Mouse (Mus musculus): ENCODE results near the gene Nrxn1. TPM values are rescaled to one million over a fixed set of nuclear protein-coding genes. Genes with fewer than 3 reads are reported as not detected.

Nrxn1 gene
- polyA plus RNA-seq, 1 experiment from 2014 or later: 5.9 TPM

DNA sequence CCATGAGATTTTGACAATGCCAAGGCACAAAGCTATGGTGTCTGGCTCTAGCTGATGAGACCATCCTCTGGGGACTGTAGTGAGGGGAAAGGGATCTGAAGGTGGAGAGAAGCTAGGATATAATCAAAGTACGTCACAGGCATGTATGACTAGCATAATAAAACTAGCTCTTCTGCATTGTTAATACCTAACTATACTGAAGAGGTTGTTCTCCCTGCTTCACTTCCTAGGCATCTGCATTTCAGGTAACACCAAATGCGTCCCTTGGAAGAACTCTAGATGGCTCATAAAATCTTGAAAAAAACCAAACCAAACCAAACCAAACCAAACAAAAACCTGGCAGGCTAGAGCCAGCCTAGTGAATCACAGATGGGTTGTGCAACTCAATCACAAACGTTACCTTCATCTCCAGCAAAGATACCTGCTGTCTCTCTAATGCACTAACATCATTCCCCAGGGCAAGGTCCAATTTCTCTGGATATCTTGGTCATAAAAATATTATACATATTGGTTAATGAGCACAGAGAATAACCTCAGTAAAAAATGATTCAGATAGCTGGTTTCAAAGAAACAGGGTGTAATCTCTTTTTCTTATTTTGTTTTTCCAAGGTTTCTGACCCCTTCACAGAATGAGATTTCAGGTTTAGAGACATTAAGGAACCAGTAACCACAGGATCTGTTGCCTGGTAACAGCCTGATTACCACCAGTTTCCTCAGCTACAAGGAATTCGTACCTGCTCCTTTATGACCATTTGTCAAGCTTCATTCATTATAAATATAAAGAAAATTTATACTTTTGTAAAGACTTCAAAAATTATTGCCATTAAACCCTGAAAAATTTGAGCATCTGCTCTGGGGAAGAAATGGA, 256.5 kb downstream of the Nrxn1 start:
- Histone ChIP-seq H3K9ac (ENCODE audit: low read length) (no peak overlapping the region), H3K4me3 (replicated peaks; ENCODE audit: low read length) (no peak overlapping the region), H3K4me1 (ENCODE audit: control insufficient read depth, insufficient read depth, low read length) (no peaks in the 10 kb centered on the region), H3K36me3 (ENCODE audit: control insufficient read depth, insufficient read depth, low read length) (no peaks in the 10 kb centered on the region), H3K27ac (ENCODE audit: low read length) (no peak overlapping the region), H3K4me2 (ENCODE audit: low read depth, low read length) (no peak overlapping the region), H3K27me3 (ENCODE audit: control insufficient read depth, insufficient read depth, low read length) (no peaks in the 10 kb centered on the region), H3K9me3 (replicated peaks; ENCODE audit: control insufficient read depth, low read length) (no peaks in the 10 kb centered on the region)
- no peak for ATAC-seq (ENCODE audit: insufficient read depth, low FRiP score)
- WGBS: 49% methylated on average over 4 of the region's 4 CpGs

DNA sequence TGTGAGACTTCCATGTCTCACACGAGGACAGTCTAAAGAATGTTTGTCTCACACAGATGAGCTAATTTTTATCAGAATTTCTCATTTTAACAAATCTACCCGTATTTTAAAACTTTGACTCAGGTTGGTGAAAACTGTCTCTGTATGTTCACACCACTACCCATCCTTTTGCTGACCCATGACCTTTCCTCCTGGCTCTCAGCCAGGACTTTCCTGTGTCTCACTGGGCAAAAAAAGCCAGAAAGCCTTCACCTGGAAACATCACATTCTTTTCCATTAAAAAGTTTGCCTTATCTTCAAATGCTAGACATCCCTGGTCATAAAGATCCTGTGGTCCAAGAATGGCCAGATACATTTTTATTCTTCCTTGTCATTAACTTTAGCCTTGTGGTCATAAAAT, 274.5 kb downstream of the Nrxn1 start:
- WGBS: 55% methylated on average over 2 of the region's 2 CpGs

DNA sequence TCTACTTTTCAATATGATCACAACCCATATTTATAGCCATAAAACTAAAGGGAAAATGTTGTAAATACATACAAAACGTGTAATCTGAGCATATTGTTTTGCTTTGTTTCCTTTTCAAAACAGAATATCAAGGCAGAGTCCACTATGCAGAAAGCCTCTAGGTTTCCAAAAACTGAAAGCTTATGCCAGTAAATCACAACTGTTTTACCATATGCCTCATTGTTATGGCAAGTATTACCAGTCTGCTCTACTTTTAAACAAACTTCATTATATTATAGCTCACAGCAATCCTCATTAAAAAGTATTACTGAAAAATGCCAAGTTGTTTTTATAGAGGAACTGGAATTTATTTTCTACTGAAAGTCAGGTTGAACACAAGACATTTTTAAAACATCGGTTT, 275.0 kb downstream of the Nrxn1 start:
- Histone ChIP-seq H3K36me3 (ENCODE audit: control insufficient read depth, insufficient read depth, low read length) (no peaks in the 10 kb centered on the region), H3K4me2 (ENCODE audit: low read depth, low read length) (no peak overlapping the region), H3K27me3 (ENCODE audit: control insufficient read depth, insufficient read depth, low read length) (no peaks in the 10 kb centered on the region), H3K27ac (ENCODE audit: low read length) (no peak overlapping the region), H3K4me1 (ENCODE audit: control insufficient read depth, insufficient read depth, low read length) (no peaks in the 10 kb centered on the region), H3K9me3 (replicated peaks; ENCODE audit: control insufficient read depth, low read length) (no peaks in the 10 kb centered on the region), H3K4me3 (replicated peaks; ENCODE audit: low read length) (no peak overlapping the region), H3K9ac (ENCODE audit: low read length) (no peak overlapping the region)
- WGBS: 64% methylated on average over 2 of the region's 2 CpGs
- ATAC-seq (ENCODE audit: insufficient read depth, low FRiP score): no peak

More for the DNA sequence above, 274.5 kb downstream of the Nrxn1 start:
- Histone ChIP-seq H3K4me2 (ENCODE audit: low read depth, low read length) (no peak overlapping the region), H3K9ac (ENCODE audit: low read length) (no peak overlapping the region), H3K36me3 (ENCODE audit: control insufficient read depth, insufficient read depth, low read length) (no peaks in the 10 kb centered on the region), H3K27ac (ENCODE audit: low read length) (no peak overlapping the region), H3K9me3 (replicated peaks; ENCODE audit: control insufficient read depth, low read length) (no peaks in the 10 kb centered on the region), H3K4me1 (ENCODE audit: control insufficient read depth, insufficient read depth, low read length) (no peaks in the 10 kb centered on the region), H3K27me3 (ENCODE audit: control insufficient read depth, insufficient read depth, low read length) (no peaks in the 10 kb centered on the region), H3K4me3 (replicated peaks; ENCODE audit: low read length) (no peak overlapping the region)
- ATAC-seq (ENCODE audit: insufficient read depth, low FRiP score): no peak

DNA sequence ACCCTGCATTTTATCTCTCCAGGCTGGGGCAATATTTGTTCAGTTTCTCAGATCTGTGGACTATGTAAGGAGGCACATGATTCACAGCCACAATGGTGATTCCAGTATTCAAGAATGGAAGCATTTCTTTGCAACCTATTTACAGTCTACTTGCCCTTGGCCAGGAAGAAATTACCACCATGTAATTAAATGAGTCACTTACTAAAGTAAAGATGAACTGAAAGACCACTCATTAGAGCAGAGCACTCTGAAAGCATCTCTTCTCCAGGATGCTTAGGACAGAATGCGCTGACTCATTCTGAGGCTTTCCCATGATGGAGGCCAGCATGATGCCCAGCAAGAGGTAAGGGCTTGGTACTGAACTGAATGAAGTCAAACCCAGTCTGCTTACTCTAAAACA, 277.6 kb downstream of the Nrxn1 start:
- no peak overlapping the region for H3K4me3 ChIP-seq (replicated peaks; ENCODE audit: low read length)
- H3K27me3 ChIP-seq (ENCODE audit: control insufficient read depth, insufficient read depth, low read length): no peaks in the 10 kb centered on the region
- ATAC-seq (ENCODE audit: insufficient read depth, low FRiP score): no peak
- H3K27ac ChIP-seq (ENCODE audit: low read length): no peak overlapping the region
- no peaks in the 10 kb centered on the region for H3K9me3 ChIP-seq (replicated peaks; ENCODE audit: control insufficient read depth, low read length)
- WGBS: 97% methylated on average over 1 of the region's 1 CpGs
- H3K4me1 ChIP-seq (ENCODE audit: control insufficient read depth, insufficient read depth, low read length): no peaks in the 10 kb centered on the region
- H3K36me3 ChIP-seq (ENCODE audit: control insufficient read depth, insufficient read depth, low read length): no peaks in the 10 kb centered on the region
- H3K9ac ChIP-seq (ENCODE audit: low read length): no peak overlapping the region
- no peak overlapping the region for H3K4me2 ChIP-seq (ENCODE audit: low read depth, low read length)

DNA sequence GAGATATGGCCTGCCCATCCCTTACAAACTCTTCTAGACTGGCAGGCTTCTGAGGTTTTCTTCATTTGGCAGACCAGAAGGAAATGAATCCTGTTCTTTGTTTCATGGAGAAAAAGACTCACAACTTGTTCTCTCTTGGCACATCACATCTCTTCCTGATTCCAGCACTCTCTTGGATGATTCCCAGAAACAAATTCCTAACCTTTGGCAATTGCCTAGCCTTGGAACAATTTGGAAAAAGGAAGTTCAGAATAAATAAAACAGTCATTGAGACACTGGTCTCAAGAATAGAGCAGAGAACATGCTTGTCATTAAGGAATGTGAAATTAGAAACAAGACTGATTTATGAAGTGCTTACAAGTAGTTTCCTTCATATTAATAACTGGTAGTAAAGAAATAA, 279.1 kb downstream of the Nrxn1 start:
- no peak overlapping the region for H3K4me2 ChIP-seq (ENCODE audit: low read depth, low read length)
- no peak overlapping the region for H3K27ac ChIP-seq (ENCODE audit: low read length)
- no peak overlapping the region for H3K4me3 ChIP-seq (replicated peaks; ENCODE audit: low read length)
- no peaks in the 10 kb centered on the region for H3K36me3 ChIP-seq (ENCODE audit: control insufficient read depth, insufficient read depth, low read length)
- no peak for ATAC-seq (ENCODE audit: insufficient read depth, low FRiP score)
- no peak overlapping the region for H3K9ac ChIP-seq (ENCODE audit: low read length)
- no peaks in the 10 kb centered on the region for H3K9me3 ChIP-seq (replicated peaks; ENCODE audit: control insufficient read depth, low read length)
- no peaks in the 10 kb centered on the region for H3K4me1 ChIP-seq (ENCODE audit: control insufficient read depth, insufficient read depth, low read length)
- no peaks in the 10 kb centered on the region for H3K27me3 ChIP-seq (ENCODE audit: control insufficient read depth, insufficient read depth, low read length)

DNA sequence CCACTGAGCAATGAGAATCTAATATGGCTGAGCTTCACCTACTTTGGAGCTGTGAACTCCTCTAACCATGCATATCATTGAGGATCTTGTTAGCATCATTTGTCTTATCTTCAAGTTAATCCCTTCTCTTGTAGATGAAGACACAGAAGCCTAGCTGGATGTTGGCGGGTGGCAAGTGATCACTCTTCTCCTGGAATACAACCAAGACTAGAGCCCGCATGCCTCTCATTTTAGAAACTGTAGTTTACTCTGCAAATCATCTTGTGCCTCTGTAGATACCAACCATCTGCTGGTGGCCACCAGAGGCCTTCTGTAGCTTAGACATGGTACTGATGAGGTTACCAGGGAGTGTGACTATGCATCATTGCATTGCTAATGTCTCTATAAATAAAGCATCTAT, 280.4 kb downstream of the Nrxn1 start:
- Histone ChIP-seq H3K9me3 (replicated peaks; ENCODE audit: control insufficient read depth, low read length) (no peaks in the 10 kb centered on the region), H3K4me1 (ENCODE audit: control insufficient read depth, insufficient read depth, low read length) (no peaks in the 10 kb centered on the region), H3K4me3 (replicated peaks; ENCODE audit: low read length) (no peak overlapping the region), H3K9ac (ENCODE audit: low read length) (no peak overlapping the region), H3K4me2 (ENCODE audit: low read depth, low read length) (no peak overlapping the region), H3K27me3 (ENCODE audit: control insufficient read depth, insufficient read depth, low read length) (no peaks in the 10 kb centered on the region), H3K27ac (ENCODE audit: low read length) (no peak overlapping the region), H3K36me3 (ENCODE audit: control insufficient read depth, insufficient read depth, low read length) (no peaks in the 10 kb centered on the region)
- WGBS: 82% methylated on average over 2 of the region's 2 CpGs
- no peak for ATAC-seq (ENCODE audit: insufficient read depth, low FRiP score)

DNA sequence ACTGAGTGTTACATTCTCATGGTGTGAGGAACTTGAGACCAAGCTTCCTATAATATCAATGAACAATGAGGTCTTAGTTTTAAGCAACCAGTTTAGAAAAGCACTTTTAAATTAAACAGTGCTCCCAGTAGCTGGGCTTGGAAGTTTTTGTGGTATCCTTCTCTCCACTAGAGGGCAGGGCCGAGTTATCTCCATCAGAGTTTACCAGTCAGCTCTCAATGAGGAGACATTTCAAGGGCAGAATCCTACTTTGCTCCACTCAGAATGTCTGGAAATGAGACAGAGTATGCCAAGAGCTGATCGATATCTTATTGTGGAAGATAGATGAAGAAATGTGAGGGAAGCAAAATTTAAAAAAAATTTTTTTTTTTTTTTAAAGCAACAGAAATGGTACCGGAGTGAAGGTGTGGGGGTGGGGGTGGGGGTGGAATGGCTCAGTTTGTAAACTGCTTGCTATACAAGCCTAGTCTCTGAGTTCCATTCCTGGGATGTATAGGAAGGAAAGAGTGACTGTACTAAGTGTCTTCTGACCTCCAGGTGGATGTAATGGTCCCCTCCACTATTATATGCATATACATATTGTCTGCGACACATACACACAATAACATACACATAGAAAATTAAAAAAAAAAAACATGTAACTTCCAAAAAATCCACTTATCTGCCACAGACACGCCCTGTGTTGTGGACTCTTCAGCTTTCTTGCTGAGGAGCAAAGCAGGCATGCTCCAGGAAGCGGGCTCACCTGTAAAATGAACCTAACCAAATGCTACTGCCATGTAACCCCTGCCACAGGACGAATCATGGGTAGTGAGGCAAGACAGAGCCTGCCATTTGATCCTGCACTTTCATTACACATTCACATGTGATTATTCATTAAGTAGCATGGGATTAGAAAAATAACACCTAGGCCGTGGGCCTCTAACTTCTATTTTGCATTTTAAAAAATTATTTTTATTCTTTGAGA, 283.4 kb downstream of the Nrxn1 start:
- no peak overlapping the region for H3K9ac ChIP-seq (ENCODE audit: low read length)
- H3K4me3 ChIP-seq (replicated peaks; ENCODE audit: low read length): no peak overlapping the region
- WGBS: 68% methylated on average over 8 of the region's 8 CpGs
- no peak overlapping the region for H3K27ac ChIP-seq (ENCODE audit: low read length)
- ATAC-seq (ENCODE audit: insufficient read depth, low FRiP score): no peak
- no peaks in the 10 kb centered on the region for H3K36me3 ChIP-seq (ENCODE audit: control insufficient read depth, insufficient read depth, low read length)
- no peaks in the 10 kb centered on the region for H3K27me3 ChIP-seq (ENCODE audit: control insufficient read depth, insufficient read depth, low read length)
- no peaks in the 10 kb centered on the region for H3K4me1 ChIP-seq (ENCODE audit: control insufficient read depth, insufficient read depth, low read length)
- no peak overlapping the region for H3K4me2 ChIP-seq (ENCODE audit: low read depth, low read length)
- no peaks in the 10 kb centered on the region for H3K9me3 ChIP-seq (replicated peaks; ENCODE audit: control insufficient read depth, low read length)

DNA sequence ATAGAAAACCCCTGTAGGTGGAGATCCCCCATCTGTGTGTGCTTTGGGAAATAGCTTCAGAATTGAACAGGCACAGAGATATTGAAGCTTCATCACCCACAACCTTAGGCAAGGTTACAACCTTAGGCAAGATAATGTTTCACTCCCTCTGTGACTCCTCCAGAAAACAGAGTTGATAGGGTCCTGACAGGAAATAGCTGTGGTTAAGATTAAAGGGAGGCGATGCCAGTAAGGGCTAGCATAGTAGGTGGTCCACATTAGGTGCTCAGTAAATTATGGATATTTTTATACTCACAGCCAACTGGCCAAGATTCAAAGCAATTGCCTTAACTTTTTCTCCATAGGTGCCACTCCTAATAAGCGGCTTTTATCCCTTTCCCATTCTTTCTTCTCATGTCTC, 284.6 kb downstream of the Nrxn1 start:
- H3K4me2 ChIP-seq (ENCODE audit: low read depth, low read length): no peak overlapping the region
- no peak overlapping the region for H3K4me3 ChIP-seq (replicated peaks; ENCODE audit: low read length)
- H3K9me3 ChIP-seq (replicated peaks; ENCODE audit: control insufficient read depth, low read length): no peaks in the 10 kb centered on the region
- H3K9ac ChIP-seq (ENCODE audit: low read length): no peak overlapping the region
- no peak overlapping the region for H3K27ac ChIP-seq (ENCODE audit: low read length)
- WGBS: 73% methylated on average over 2 of the region's 2 CpGs
- no peaks in the 10 kb centered on the region for H3K4me1 ChIP-seq (ENCODE audit: control insufficient read depth, insufficient read depth, low read length)
- H3K27me3 ChIP-seq (ENCODE audit: control insufficient read depth, insufficient read depth, low read length): no peaks in the 10 kb centered on the region
- no peak for ATAC-seq (ENCODE audit: insufficient read depth, low FRiP score)
- no peaks in the 10 kb centered on the region for H3K36me3 ChIP-seq (ENCODE audit: control insufficient read depth, insufficient read depth, low read length)

DNA sequence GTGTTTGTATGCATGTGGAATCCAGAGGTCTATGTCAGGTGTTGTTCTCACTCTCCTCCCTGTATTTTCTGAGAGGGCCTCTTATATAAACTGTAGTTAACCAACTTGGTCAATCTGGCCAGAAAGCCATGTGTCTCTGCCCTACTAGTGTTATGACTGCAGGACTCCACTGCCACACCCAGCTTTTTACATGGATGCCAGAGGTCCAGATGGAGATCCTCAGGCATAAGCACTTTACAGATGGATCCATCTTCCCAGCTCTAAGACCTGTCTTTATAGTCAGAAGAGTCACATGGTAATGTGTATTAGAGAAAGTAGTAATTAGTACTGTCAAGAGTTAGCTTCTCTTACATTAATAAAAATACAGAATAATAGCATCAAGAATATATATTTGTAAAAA, 285.7 kb downstream of the Nrxn1 start:
- H3K36me3 ChIP-seq (ENCODE audit: control insufficient read depth, insufficient read depth, low read length): no peaks in the 10 kb centered on the region
- H3K27me3 ChIP-seq (ENCODE audit: control insufficient read depth, insufficient read depth, low read length): no peaks in the 10 kb centered on the region
- ATAC-seq (ENCODE audit: insufficient read depth, low FRiP score): no peak
- no peak overlapping the region for H3K4me3 ChIP-seq (replicated peaks; ENCODE audit: low read length)
- no peak overlapping the region for H3K4me2 ChIP-seq (ENCODE audit: low read depth, low read length)
- no peak overlapping the region for H3K9ac ChIP-seq (ENCODE audit: low read length)
- H3K4me1 ChIP-seq (ENCODE audit: control insufficient read depth, insufficient read depth, low read length): no peaks in the 10 kb centered on the region
- H3K9me3 ChIP-seq (replicated peaks; ENCODE audit: control insufficient read depth, low read length): no peaks in the 10 kb centered on the region
- no peak overlapping the region for H3K27ac ChIP-seq (ENCODE audit: low read length)
